Mouse (Mus musculus): ENCODE data around the gene Htr6. TPM values are rescaled to one million over a fixed set of nuclear protein-coding genes. Genes with fewer than 3 reads are reported as not detected.

Gene Htr6
- total RNA-seq, 2 experiments from 2014 or later: not detected

- no peak for DNase-seq (ENCODE audit: low spot score in 2 of 2)
Observed at GRCm38 (mm10) chr4:139048518-139048917, 26.9 kb downstream of the Htr6 start.

- no peak for DNase-seq (ENCODE audit: low spot score in 2 of 2)
Observed at GRCm38 (mm10) chr4:139046354-139046753, 29.0 kb downstream of the Htr6 start.

GRCm38 (mm10) chr4:139044566-139044965 lies 30.8 kb downstream of the Htr6 start:
- no peak for DNase-seq (ENCODE audit: low spot score in 2 of 2)

GRCm38 (mm10) chr4:139043600-139043999 lies 31.8 kb downstream of the Htr6 start:
- no peak for DNase-seq (ENCODE audit: low spot score in 2 of 2)

GRCm38 (mm10) chr4:139042611-139043010 lies 32.8 kb downstream of the Htr6 start:
- no peak for DNase-seq (ENCODE audit: low spot score in 2 of 2)

GRCm38 (mm10) chr4:139040084-139040839 lies 35.1 kb downstream of the Htr6 start:
- DNase-seq (ENCODE audit: low spot score in 2 of 2): no peak

GRCm38 (mm10) chr4:139037795-139038607 lies 37.4 kb downstream of the Htr6 start:
- DNase-seq (ENCODE audit: low spot score in 2 of 2): no peak

- DNase-seq (ENCODE audit: low spot score in 2 of 2): no peak
Observed at GRCm38 (mm10) chr4:139035799-139036198, 39.6 kb downstream of the Htr6 start.

GRCm38 (mm10) chr4:139034942-139035341 lies 40.4 kb downstream of the Htr6 start:
- no peak for DNase-seq (ENCODE audit: low spot score in 2 of 2)

GRCm38 (mm10) chr4:139034540-139034939 lies 40.8 kb downstream of the Htr6 start:
- no peak for DNase-seq (ENCODE audit: low spot score in 2 of 2)

GRCm38 (mm10) chr4:139034010-139034367 lies 41.4 kb downstream of the Htr6 start:
- DNase-seq (ENCODE audit: low spot score in 2 of 2): no peak

GRCm38 (mm10) chr4:139033263-139034009 lies 41.9 kb downstream of the Htr6 start:
- DNase-seq (ENCODE audit: low spot score in 2 of 2): no peak

- no peak for DNase-seq (ENCODE audit: low spot score in 2 of 2)
Observed at GRCm38 (mm10) chr4:139032521-139032920, 42.8 kb downstream of the Htr6 start.

- DNase-seq (ENCODE audit: low spot score in 2 of 2): no peak
Observed at GRCm38 (mm10) chr4:139030675-139031074, 44.7 kb downstream of the Htr6 start.

GRCm38 (mm10) chr4:139024379-139024778 lies 51.0 kb downstream of the Htr6 start:
- DNase-seq (ENCODE audit: low spot score in 2 of 2): no peak

- DNase-seq (ENCODE audit: low spot score in 2 of 2): no peak
Observed at GRCm38 (mm10) chr4:139020385-139020784, 55.0 kb downstream of the Htr6 start.

GRCm38 (mm10) chr4:139019413-139019812 lies 56.0 kb downstream of the Htr6 start:
- no peak for DNase-seq (ENCODE audit: low spot score in 2 of 2)

- no peak for DNase-seq (ENCODE audit: low spot score in 2 of 2)
Observed at GRCm38 (mm10) chr4:139018976-139019375, 56.4 kb downstream of the Htr6 start.

GRCm38 (mm10) chr4:139018388-139018787 lies 57.0 kb downstream of the Htr6 start:
- DNase-seq (ENCODE audit: low spot score in 2 of 2): no peak

GRCm38 (mm10) chr4:139014793-139015192 lies 60.6 kb downstream of the Htr6 start:
- DNase-seq (ENCODE audit: low spot score in 2 of 2): no peak

GRCm38 (mm10) chr4:139013281-139013680 lies 62.1 kb downstream of the Htr6 start:
- DNase-seq (ENCODE audit: low spot score in 2 of 2): no peak

GRCm38 (mm10) chr4:139011201-139011702 lies 64.1 kb downstream of the Htr6 start:
- no peak for DNase-seq (ENCODE audit: low spot score in 2 of 2)
